Mouse (Mus musculus) hindbrain, embryonic 10.5 days (tissue): Measurements from ENCODE around the gene Fam92b. TPM values are rescaled to one million over a fixed set of nuclear protein-coding genes. Genes with fewer than 3 reads are reported as not detected.
A peak's percentile ranks its signal among the peaks of the same experiment; 100 is the strongest.

Experiments used
- DNase-seq: peaks from one replicate; pipeline ENCODE4 v3.0.0-alpha.2; 2017; ENCODE audit warnings: low spot score
- H3K27ac ChIP-seq: fragments of 300-500 bp; sonication (generic); 2 replicates; pipeline ENCODE4 v1.5.1; 2016; ENCODE audit warnings: mild to moderate bottlenecking, moderate library complexity
- H3K27me3 ChIP-seq: fragments of 300-500 bp; sonication (generic); 2 replicates; pipeline ENCODE4 v1.6.1; 2016; ENCODE audit warnings: mild to moderate bottlenecking; ENCODE audit not compliant: poor library complexity, insufficient read depth, severe bottlenecking
- H3K36me3 ChIP-seq: fragments of 300-500 bp; sonication (generic); 2 replicates; pipeline ENCODE4 v1.6.1; 2016; ENCODE audit warnings: mild to moderate bottlenecking, moderate library complexity
- H3K4me1 ChIP-seq: fragments of 300-500 bp; sonication (generic); replicated peaks from 2 replicates; pipeline ENCODE4 v1.6.1; 2016; ENCODE audit warnings: mild to moderate bottlenecking
- H3K4me3 ChIP-seq: fragments of 300-500 bp; sonication (generic); 2 replicates; pipeline ENCODE4 v1.5.1; 2016; ENCODE audit warnings: mild to moderate bottlenecking, moderate library complexity
- H3K9me3 ChIP-seq: fragments of 300-500 bp; sonication (generic); 2 replicates; pipeline ENCODE4 v1.6.1; 2016; ENCODE audit warnings: mild to moderate bottlenecking, moderate library complexity
- WGBS: fragments of 180-500 bp; shearing (Covaris S2); methylation state at CpG from one replicate; pipeline ENCODE4 v1.1.7; 2016; 5-methylcytosine and 5-hydroxymethylcytosine counted together
- polyA plus RNA-seq: library from polyadenylated mRNA; unstranded; fragments of >200 nt; fragmentation: Nextera tagmentation; extraction: Ambion mirVana; gene quantifications from 2 replicates; pipeline ENCODE4 v1.2.1, GENCODE M21; 2016

Gene Fam92b
- polyA plus RNA-seq, 1 experiment from 2014 or later, result 4.1 TPM

- no peak for DNase-seq
- Histone ChIP-seq H3K36me3 (0 out of 2 replicates have a peak, but pooled peaks cover under 1% of the 10 kb centered on the region), H3K27me3 (no peaks in the 10 kb centered on the region), H3K4me3 (no peak overlapping the region), H3K4me1 (peaks cover 42% of the 10 kb centered on the region), H3K9me3 (no peaks in the 10 kb centered on the region), H3K27ac (no peak overlapping the region)
- 77% methylated on average over 3 of the region's 3 CpGs for WGBS
Observed at GRCm38 (mm10) chr8:120140769-120141168, 36.5 kb downstream of the Fam92b start.

DNA sequence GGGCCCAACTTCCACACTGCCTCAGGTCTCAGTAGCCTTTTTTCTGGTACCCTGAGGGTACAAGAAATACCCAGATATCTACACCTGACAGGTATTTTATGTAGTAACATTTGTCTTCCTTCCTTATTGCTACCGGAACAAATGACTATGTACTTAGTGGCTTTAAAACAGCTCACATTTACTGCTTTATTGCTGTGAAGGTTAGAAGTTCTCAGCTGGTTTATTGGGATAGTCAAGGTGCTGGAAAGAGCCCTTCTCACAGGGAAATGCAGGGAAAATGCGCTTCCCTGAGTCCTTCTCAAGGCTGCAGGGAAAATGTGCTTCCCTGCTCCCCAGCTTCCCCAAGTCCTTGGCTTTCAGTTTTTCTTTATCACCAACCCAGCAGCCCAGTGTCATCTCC is 38.3 kb downstream of the Fam92b start:
- Histone ChIP-seq H3K9me3 (no peaks in the 10 kb centered on the region), H3K4me1 (peaks cover 28% of the 10 kb centered on the region), H3K4me3 (no peak overlapping the region), H3K36me3 (no peaks in the 10 kb centered on the region), H3K27ac (no peak overlapping the region), H3K27me3 (no peaks in the 10 kb centered on the region)
- WGBS, result 98% methylated on average over 2 of the region's 2 CpGs
- DNase-seq, result no peak

DNA sequence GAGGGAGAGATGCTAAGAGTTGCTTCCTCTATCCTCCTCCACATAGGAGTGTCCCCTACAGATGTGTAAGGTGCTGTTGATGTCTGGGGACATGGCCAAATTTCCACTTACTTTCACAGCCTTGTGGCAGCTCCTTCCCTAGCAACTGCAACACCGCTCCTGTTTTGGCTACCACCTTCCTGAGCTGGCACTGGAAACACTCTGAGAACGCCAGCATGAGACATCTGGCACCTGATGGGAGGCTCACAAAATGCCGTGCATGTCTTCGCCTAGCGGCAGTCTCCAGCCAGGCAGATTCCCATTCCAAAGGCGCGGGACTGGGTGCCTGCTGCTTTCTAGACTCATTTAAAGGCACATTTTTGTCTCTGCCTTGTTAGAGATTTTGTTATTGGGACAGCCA is 40.6 kb downstream of the Fam92b start:
- no peaks in the 10 kb centered on the region for H3K9me3 ChIP-seq
- DNase-seq, result no peak
- H3K4me1 ChIP-seq, result peaks cover 23% of the 10 kb centered on the region
- no peak overlapping the region for H3K27ac ChIP-seq
- WGBS, result 60% methylated on average over 7 of the region's 7 CpGs
- no peaks in the 10 kb centered on the region for H3K36me3 ChIP-seq
- H3K4me3 ChIP-seq, result no peak overlapping the region
- H3K27me3 ChIP-seq, result no peaks in the 10 kb centered on the region

DNA sequence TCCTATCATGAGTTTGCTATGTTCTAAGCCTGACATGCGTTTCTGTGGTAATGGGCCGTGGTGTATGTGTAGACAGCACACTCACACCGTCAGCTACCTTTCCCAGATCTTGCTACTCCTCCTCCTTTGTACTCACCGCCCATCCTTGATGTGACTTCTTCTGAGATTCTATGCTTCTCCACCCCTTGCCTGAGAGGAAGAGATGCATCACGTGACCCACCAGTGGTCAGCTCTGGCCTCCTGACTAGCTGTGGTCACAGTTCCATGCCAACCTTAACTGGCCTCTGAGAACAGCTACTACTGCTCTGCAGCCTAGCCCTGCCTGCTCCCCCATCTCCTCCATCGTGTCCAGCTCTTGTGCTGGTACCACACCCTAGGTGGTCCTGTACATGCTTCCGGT is 41.6 kb downstream of the Fam92b start:
- H3K9me3 ChIP-seq, result no peaks in the 10 kb centered on the region
- H3K4me3 ChIP-seq, result no peak overlapping the region
- H3K4me1 ChIP-seq, result peaks cover 18% of the 10 kb centered on the region; the same call in 1 of the 2 replicates
- H3K27ac ChIP-seq, result no peak overlapping the region
- WGBS, result 88% methylated on average over 7 of the region's 7 CpGs
- H3K27me3 ChIP-seq, result no peaks in the 10 kb centered on the region
- no peaks in the 10 kb centered on the region for H3K36me3 ChIP-seq
- DNase-seq, result no peak

DNA sequence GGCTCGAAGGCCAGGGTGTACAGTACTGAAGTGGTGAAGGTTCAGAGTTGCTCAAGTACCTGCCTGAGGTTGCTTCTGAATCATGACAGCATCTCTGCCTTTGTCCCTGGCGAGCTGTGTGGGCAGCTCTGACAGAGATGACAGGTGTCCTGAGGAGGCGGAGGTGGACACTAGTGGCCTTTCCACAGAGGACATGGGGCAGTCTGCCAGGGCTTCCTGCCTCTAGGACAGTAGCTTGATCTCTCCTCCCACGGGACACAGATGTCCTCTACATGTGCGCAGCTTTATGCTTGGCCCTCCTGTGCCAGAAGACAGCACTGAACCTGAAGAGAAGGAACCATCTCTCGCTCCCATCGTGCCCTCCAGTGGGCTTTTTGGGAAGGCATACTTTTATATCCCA is 44.1 kb downstream of the Fam92b start:
- peaks cover 35% of the 10 kb centered on the region for H3K4me1 ChIP-seq
- no peaks in the 10 kb centered on the region for H3K36me3 ChIP-seq
- DNase-seq, result no peak
- H3K27me3 ChIP-seq, result no peaks in the 10 kb centered on the region
- peaks cover 5% of the 10 kb centered on the region; the same call in 1 of the 2 replicates for H3K9me3 ChIP-seq
- H3K27ac ChIP-seq, result no peak overlapping the region
- 84% methylated on average over 7 of the region's 7 CpGs for WGBS
- no peak overlapping the region for H3K4me3 ChIP-seq

DNA sequence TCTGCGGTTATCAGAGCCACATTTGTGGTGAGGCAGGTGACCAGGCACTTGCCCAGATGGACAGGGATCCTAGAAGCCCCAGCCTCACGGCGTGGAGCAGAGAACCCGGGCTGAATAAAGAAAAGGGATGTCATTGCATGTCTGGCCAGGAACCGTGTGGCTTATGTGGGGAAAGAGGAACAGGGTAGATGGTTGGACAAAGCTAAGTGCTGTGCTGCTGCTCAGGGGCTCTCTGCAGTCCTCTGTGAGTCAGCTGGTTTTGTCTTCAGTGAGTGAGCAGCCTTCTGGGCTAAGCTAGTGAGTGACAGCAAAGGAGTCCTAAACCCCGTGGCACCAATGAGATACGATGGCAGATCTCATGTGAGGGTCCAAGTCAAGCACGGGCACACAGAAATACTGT is 46.1 kb downstream of the Fam92b start:
- Histone ChIP-seq H3K27ac (no peak overlapping the region), H3K27me3 (peaks cover 9% of the 10 kb centered on the region; the same call in 1 of the 2 replicates), H3K4me3 (no peak overlapping the region), H3K36me3 (no peaks in the 10 kb centered on the region), H3K4me1 (peaks cover 48% of the 10 kb centered on the region), H3K9me3 (peaks cover 5% of the 10 kb centered on the region; the same call in 1 of the 2 replicates)
- 86% methylated on average over 8 of the region's 8 CpGs for WGBS
- DNase-seq, result no peak

GRCm38 (mm10) chr8:120129547-120129946 is 47.7 kb downstream of the Fam92b start:
- Histone ChIP-seq H3K9me3 (peaks cover 5% of the 10 kb centered on the region; the same call in 1 of the 2 replicates), H3K27ac (peak overlapping the region; percentile 50; the same call in 1 of the 2 replicates), H3K27me3 (peaks cover 9% of the 10 kb centered on the region; the same call in 1 of the 2 replicates), H3K36me3 (no peaks in the 10 kb centered on the region), H3K4me3 (no peak overlapping the region), H3K4me1 (peaks cover 63% of the 10 kb centered on the region)
- peak; percentile 21 for DNase-seq
- WGBS, result 49% methylated on average over 4 of the region's 4 CpGs

DNA sequence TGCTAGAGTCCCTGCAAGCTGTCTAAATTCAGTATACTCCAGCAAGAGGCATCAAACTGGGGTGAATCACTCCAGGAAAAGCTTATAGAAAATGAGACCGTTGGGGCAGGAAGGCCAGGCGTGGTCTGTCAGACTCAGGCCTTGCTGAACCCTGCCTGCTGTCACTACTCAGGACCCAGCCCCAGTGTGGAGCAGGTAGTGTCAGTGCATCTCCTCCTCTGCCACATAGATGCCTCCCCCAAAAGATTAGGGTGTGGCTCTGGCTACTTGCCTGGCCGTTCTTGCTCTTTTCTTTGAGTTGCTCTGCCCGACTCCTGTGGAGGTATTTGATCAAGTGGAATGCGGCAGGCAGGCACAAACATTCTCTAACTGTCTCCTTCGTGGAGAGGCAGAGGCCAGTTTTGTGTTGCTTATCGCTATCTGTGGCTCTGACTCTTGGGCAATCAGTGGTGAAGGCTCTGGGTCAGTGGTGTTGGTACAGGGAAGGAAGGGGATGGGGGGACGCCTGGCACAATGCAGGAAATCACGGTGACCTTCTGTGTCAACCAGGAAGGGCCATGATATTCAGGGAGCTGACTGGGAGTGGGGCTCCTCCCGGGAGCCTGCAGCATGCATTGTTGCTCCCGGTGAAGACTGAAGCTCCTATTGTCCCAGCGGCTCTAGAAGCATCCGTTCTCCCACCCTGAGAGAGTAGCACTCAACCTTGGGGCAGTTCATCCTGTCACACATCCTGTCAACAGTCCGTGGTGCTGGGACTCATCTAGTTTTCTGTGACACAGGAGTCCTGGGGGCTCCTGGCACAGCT is 50.7 kb downstream of the Fam92b start:
- H3K9me3 ChIP-seq, result peaks cover 5% of the 10 kb centered on the region; the same call in 1 of the 2 replicates
- peaks cover 9% of the 10 kb centered on the region for H3K27me3 ChIP-seq
- 29% methylated on average over 14 of the region's 14 CpGs for WGBS
- DNase-seq, result peak; percentile 20
- peak overlapping the region; percentile 36 for H3K27ac ChIP-seq
- H3K4me1 ChIP-seq, result peaks cover 69% of the 10 kb centered on the region
- no peak overlapping the region for H3K4me3 ChIP-seq
- H3K36me3 ChIP-seq, result no peaks in the 10 kb centered on the region

DNA sequence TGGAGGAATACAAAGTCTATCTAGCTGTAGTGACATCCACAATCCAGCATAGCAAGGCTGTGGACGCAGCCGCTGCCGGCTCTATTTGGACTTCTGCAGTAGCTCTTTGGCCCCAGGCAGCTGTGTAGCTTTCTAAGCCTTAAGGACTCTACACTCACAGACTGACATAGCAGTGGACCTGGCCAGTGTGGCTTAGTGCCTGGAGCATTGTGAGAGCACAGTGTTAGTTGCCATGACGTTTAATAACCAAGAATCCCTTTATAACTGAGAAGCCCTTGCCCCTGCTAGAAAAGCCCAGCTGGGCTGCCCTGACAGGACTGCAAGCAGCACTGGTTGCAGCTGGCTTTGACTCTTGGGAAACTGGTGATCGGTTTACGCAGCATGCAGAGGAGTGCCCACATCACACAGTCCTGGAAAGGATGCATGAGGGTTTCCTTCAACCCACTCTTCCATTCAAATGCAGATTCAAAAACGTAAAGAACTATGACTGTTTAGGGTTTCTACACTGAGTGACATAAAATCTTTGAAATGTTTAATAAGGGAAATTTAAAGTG is 52.4 kb downstream of the Fam92b start:
- H3K9me3 ChIP-seq, result peaks cover 5% of the 10 kb centered on the region; the same call in 1 of the 2 replicates
- WGBS, result 59% methylated on average over 7 of the region's 7 CpGs
- no peak overlapping the region for H3K4me3 ChIP-seq
- peak; percentile 20 for DNase-seq
- H3K4me1 ChIP-seq, result peaks cover 59% of the 10 kb centered on the region
- H3K27me3 ChIP-seq, result peaks cover 9% of the 10 kb centered on the region
- H3K36me3 ChIP-seq, result no peaks in the 10 kb centered on the region
- H3K27ac ChIP-seq, result peak overlapping the region; percentile 30; the same call in 1 of the 2 replicates

GRCm38 (mm10) chr8:120124261-120124660 is 53.0 kb downstream of the Fam92b start:
- Histone ChIP-seq H3K27ac (0 out of 2 replicates have a peak overlapping the region, but pooled peaks have one; percentile 30), H3K27me3 (peaks cover 14% of the 10 kb centered on the region), H3K9me3 (peaks cover 5% of the 10 kb centered on the region; the same call in 1 of the 2 replicates), H3K4me3 (no peak overlapping the region), H3K36me3 (no peaks in the 10 kb centered on the region), H3K4me1 (peaks cover 57% of the 10 kb centered on the region)
- no peak for DNase-seq
- WGBS, result 62% methylated on average over 6 of the region's 6 CpGs

GRCm38 (mm10) chr8:120120951-120121350 is 56.3 kb downstream of the Fam92b start:
- 72% methylated on average over 5 of the region's 5 CpGs for WGBS
- no peak overlapping the region for H3K4me3 ChIP-seq
- DNase-seq, result no peak
- H3K27me3 ChIP-seq, result peaks cover 32% of the 10 kb centered on the region
- H3K27ac ChIP-seq, result no peak overlapping the region
- H3K9me3 ChIP-seq, result no peaks in the 10 kb centered on the region
- peaks cover 32% of the 10 kb centered on the region for H3K4me1 ChIP-seq
- no peaks in the 10 kb centered on the region for H3K36me3 ChIP-seq

- Histone ChIP-seq H3K36me3 (no peaks in the 10 kb centered on the region), H3K4me3 (no peak overlapping the region), H3K9me3 (no peaks in the 10 kb centered on the region), H3K4me1 (peaks cover 22% of the 10 kb centered on the region), H3K27ac (peak overlapping the region; percentile 56; the same call in 1 of the 2 replicates), H3K27me3 (peaks cover 42% of the 10 kb centered on the region)
- no peak for DNase-seq
- 85% methylated on average over 6 of the region's 6 CpGs for WGBS
Observed at GRCm38 (mm10) chr8:120119931-120120330, 57.3 kb downstream of the Fam92b start.

GRCm38 (mm10) chr8:120119429-120119828 is 57.8 kb downstream of the Fam92b start:
- 78% methylated on average over 3 of the region's 3 CpGs for WGBS
- H3K27me3 ChIP-seq, result peaks cover 47% of the 10 kb centered on the region

More at GRCm38 (mm10) chr8:120119429-120119828, 57.8 kb downstream of the Fam92b start:
- Histone ChIP-seq H3K27ac (peak overlapping the region; percentile 56; the same call in 1 of the 2 replicates), H3K9me3 (no peaks in the 10 kb centered on the region), H3K36me3 (no peaks in the 10 kb centered on the region), H3K4me1 (peaks cover 22% of the 10 kb centered on the region), H3K4me3 (no peak overlapping the region)
- no peak for DNase-seq
